Mouse (Mus musculus): ENCODE results near the gene Sec31a. TPM values are rescaled to one million over a fixed set of nuclear protein-coding genes. Genes with fewer than 3 reads are reported as not detected.
A peak's percentile ranks its signal among the peaks of the same experiment; 100 is the strongest.

The Sec31a gene
- polyA plus RNA-seq, 1 experiment from 2014 or later: 139 TPM

DNA sequence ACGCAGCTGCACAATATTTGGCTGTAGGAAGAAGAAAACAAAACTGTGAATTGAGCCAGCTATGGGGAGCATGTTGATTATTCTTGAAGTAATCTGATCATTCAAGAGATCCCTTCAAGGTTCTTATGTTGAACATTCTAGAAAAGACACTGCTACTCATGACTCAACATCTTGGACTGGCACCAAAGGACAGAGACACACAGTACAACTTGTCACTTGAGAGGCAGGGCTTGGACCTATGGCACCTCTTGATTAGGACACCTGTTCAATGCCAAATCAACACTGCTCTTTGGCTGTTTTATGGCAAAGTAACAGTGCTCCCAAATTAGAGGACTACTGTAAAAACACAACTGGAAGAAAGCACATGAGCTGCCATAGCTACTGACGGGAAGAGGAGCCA, 37.1 kb downstream of the Sec31a start:
- Histone ChIP-seq H3K36me3 (ENCODE audit: control insufficient read depth, insufficient read depth, low read length) (peaks cover 100% of the 10 kb centered on the region), H3K9me3 (ENCODE audit: control insufficient read depth, low read length) (no peaks in the 10 kb centered on the region), H3K4me2 (ENCODE audit: low read length) (no peak overlapping the region), H3K27ac (replicated peaks in 1 of 2; ENCODE audit: control insufficient read depth in 1 of 2, insufficient read depth in 1 of 2, low read depth in 2 of 2, low read length in 2 of 2) (no peak overlapping the region), H3K27me3 (ENCODE audit: control insufficient read depth, insufficient read depth, low read length) (no peaks in the 10 kb centered on the region), H3K4me1 (ENCODE audit: control insufficient read depth in 2 of 2, insufficient read depth in 2 of 2, low read length in 2 of 2) (no peaks in the 10 kb centered on the region), H3K9ac (ENCODE audit: low read length) (no peak overlapping the region), H3K4me3 (ENCODE audit: control insufficient read depth in 1 of 2, insufficient read depth in 1 of 2, low read depth in 1 of 2, low read length in 2 of 2) (no peak overlapping the region)
- no peak for ATAC-seq (ENCODE audit: insufficient number of reproducible peaks, insufficient read depth, low FRiP score, low read depth)
- 96% methylated on average over 2 of the region's 2 CpGs for WGBS

DNA sequence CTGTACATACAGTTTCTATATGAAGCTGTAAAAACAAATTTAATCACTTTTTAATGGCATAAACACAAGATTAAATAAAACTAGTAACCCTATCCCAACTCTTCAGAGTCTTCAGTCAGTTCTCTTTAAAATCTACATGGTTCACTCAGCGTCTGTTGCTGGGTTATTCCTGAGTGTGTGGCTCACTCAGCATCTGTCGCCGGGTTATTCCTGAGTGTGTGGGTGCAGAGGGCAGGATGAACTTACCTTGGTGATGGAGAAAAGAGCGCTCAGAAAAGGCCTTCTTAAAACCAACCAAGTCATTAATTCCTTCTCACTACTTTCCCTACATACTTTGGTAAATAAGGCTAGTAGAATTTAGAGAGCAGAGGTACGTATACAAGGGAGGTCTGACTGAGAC, 37.8 kb downstream of the Sec31a start:
- 92% methylated on average over 5 of the region's 5 CpGs for WGBS
- Histone ChIP-seq H3K9ac (ENCODE audit: low read length) (no peak overlapping the region), H3K27me3 (ENCODE audit: control insufficient read depth, insufficient read depth, low read length) (no peaks in the 10 kb centered on the region), H3K36me3 (ENCODE audit: control insufficient read depth, insufficient read depth, low read length) (peaks cover 100% of the 10 kb centered on the region), H3K27ac (replicated peaks in 1 of 2; ENCODE audit: control insufficient read depth in 1 of 2, insufficient read depth in 1 of 2, low read depth in 2 of 2, low read length in 2 of 2) (no peak overlapping the region), H3K4me2 (ENCODE audit: low read length) (no peak overlapping the region), H3K4me1 (ENCODE audit: control insufficient read depth in 2 of 2, insufficient read depth in 2 of 2, low read length in 2 of 2) (no peaks in the 10 kb centered on the region), H3K9me3 (ENCODE audit: control insufficient read depth, low read length) (no peaks in the 10 kb centered on the region), H3K4me3 (ENCODE audit: control insufficient read depth in 1 of 2, insufficient read depth in 1 of 2, low read depth in 1 of 2, low read length in 2 of 2) (no peak overlapping the region)
- ATAC-seq (ENCODE audit: insufficient number of reproducible peaks, insufficient read depth, low FRiP score, low read depth): no peak

DNA sequence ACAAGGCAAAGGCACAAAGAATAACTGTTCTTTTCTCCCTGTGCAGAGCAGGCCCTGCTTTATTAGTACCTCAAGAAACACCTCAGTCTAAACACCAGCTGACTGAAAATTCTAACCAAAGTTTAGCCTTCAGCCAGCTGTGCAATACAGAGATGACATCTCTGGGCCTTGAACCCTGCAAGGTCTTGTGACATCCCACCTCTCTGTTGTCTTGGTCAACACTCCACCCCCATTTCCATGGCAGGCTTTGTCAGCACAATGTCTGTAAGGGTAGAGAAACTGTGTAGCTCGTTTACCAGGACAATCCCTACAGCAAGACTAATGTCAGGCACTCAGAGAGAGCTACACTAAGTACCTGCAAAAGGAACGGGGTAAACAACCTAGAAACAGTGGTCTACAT, 38.7 kb downstream of the Sec31a start:
- Histone ChIP-seq H3K27ac (replicated peaks in 1 of 2; ENCODE audit: control insufficient read depth in 1 of 2, insufficient read depth in 1 of 2, low read depth in 2 of 2, low read length in 2 of 2) (no peak overlapping the region), H3K27me3 (ENCODE audit: control insufficient read depth, insufficient read depth, low read length) (no peaks in the 10 kb centered on the region), H3K9me3 (ENCODE audit: control insufficient read depth, low read length) (no peaks in the 10 kb centered on the region), H3K36me3 (ENCODE audit: control insufficient read depth, insufficient read depth, low read length) (peaks cover 100% of the 10 kb centered on the region), H3K4me2 (ENCODE audit: low read length) (no peak overlapping the region), H3K9ac (ENCODE audit: low read length) (no peak overlapping the region), H3K4me3 (ENCODE audit: control insufficient read depth in 1 of 2, insufficient read depth in 1 of 2, low read depth in 1 of 2, low read length in 2 of 2) (no peak overlapping the region), H3K4me1 (ENCODE audit: control insufficient read depth in 2 of 2, insufficient read depth in 2 of 2, low read length in 2 of 2) (no peaks in the 10 kb centered on the region)
- ATAC-seq (ENCODE audit: insufficient number of reproducible peaks, insufficient read depth, low FRiP score, low read depth): no peak
- 78% methylated on average over 2 of the region's 2 CpGs for WGBS

DNA sequence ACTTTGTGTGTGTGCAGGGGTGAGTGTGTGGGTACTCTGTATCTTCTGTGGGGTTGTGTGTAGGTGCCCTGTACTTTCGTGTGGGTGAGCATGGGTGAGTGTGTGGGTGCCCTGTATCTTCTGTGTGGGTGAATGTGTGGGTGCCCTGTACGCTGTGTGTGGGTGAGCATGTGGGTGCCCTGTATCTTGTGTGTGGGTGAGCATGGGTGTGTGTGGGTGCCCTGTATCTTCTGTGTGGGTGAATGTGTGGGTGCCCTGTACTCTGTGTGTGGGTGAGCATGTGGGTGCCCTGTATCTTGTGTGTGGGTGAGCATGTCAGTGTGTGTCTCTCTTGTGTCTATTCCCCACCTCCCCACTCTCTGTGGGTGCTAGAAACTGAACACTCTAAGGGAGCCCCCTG, 41.3 kb downstream of the Sec31a start:
- no peak for ATAC-seq (ENCODE audit: insufficient number of reproducible peaks, insufficient read depth, low FRiP score, low read depth)
- no peak overlapping the region for H3K4me3 ChIP-seq (ENCODE audit: control insufficient read depth in 1 of 2, insufficient read depth in 1 of 2, low read depth in 1 of 2, low read length in 2 of 2)
- 93% methylated on average over 2 of the region's 2 CpGs for WGBS
- H3K4me2 ChIP-seq (ENCODE audit: low read length): no peak overlapping the region
- H3K9me3 ChIP-seq (ENCODE audit: control insufficient read depth, low read length): no peaks in the 10 kb centered on the region
- H3K4me1 ChIP-seq (ENCODE audit: control insufficient read depth in 2 of 2, insufficient read depth in 2 of 2, low read length in 2 of 2): peaks cover 4 to 9% of the 10 kb centered on the region in 2 experiments; a peak in 3 of 4 replicates
- no peaks in the 10 kb centered on the region for H3K27me3 ChIP-seq (ENCODE audit: control insufficient read depth, insufficient read depth, low read length)
- H3K9ac ChIP-seq (ENCODE audit: low read length): no peak overlapping the region
- H3K36me3 ChIP-seq (ENCODE audit: control insufficient read depth, insufficient read depth, low read length): peaks cover 96% of the 10 kb centered on the region
- no peak overlapping the region for H3K27ac ChIP-seq (replicated peaks in 1 of 2; ENCODE audit: control insufficient read depth in 1 of 2, insufficient read depth in 1 of 2, low read depth in 2 of 2, low read length in 2 of 2)

DNA sequence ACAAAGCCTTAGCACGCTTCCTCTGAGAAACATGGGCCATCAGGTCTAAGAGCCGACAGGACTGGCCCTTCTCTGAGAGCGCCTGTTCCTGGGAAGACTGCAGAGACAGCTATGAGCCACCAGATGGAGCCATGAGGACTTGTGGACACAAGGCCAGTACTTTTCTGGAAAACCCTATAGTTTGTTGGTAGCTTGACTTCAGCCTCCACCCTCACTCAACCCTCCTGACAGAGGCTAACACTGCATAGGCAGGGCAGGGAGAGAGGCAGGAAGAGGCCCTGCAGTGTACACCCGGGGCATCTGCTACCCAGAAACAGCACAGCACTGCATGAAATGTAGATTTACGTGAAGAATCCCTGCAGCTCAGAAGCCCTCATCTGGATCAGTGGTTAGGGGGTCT, 42.1 kb downstream of the Sec31a start:
- peaks cover 5 to 9% of the 10 kb centered on the region in 2 experiments; a peak in 3 of 4 replicates for H3K4me1 ChIP-seq (ENCODE audit: control insufficient read depth in 2 of 2, insufficient read depth in 2 of 2, low read length in 2 of 2)
- no peak overlapping the region for H3K27ac ChIP-seq (replicated peaks in 1 of 2; ENCODE audit: control insufficient read depth in 1 of 2, insufficient read depth in 1 of 2, low read depth in 2 of 2, low read length in 2 of 2)
- no peaks in the 10 kb centered on the region for H3K27me3 ChIP-seq (ENCODE audit: control insufficient read depth, insufficient read depth, low read length)
- no peak for ATAC-seq (ENCODE audit: insufficient number of reproducible peaks, insufficient read depth, low FRiP score, low read depth)
- no peaks in the 10 kb centered on the region for H3K9me3 ChIP-seq (ENCODE audit: control insufficient read depth, low read length)
- no peak overlapping the region for H3K4me2 ChIP-seq (ENCODE audit: low read length)
- 54% methylated on average over 5 of the region's 5 CpGs for WGBS
- peaks cover 91% of the 10 kb centered on the region for H3K36me3 ChIP-seq (ENCODE audit: control insufficient read depth, insufficient read depth, low read length)
- no peak overlapping the region for H3K4me3 ChIP-seq (ENCODE audit: control insufficient read depth in 1 of 2, insufficient read depth in 1 of 2, low read depth in 1 of 2, low read length in 2 of 2)
- no peak overlapping the region for H3K9ac ChIP-seq (ENCODE audit: low read length)

DNA sequence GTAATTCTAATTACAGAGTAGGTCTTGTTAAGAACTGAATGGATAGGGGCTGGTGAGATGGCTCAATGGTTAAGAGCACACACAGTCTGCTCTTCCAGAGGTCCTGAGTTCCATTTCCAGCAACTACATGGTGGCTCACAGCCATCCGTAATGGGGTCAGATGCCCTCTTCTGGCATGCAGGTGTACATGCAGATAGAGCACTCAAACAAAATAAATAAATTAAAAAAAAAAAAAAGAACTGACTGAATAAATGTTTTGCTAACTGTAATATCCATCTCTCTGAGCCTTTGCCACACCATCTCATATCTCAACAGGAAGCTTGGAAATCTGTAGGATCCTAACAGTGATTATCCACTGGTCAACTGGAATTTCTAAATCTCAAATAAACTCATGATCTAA, 45.1 kb downstream of the Sec31a start:
- ATAC-seq (ENCODE audit: insufficient number of reproducible peaks, insufficient read depth, low FRiP score, low read depth): no peak
- no peak overlapping the region for H3K4me3 ChIP-seq (ENCODE audit: control insufficient read depth in 1 of 2, insufficient read depth in 1 of 2, low read depth in 1 of 2, low read length in 2 of 2)
- no peak overlapping the region for H3K9ac ChIP-seq (ENCODE audit: low read length)
- no peaks in the 10 kb centered on the region for H3K27me3 ChIP-seq (ENCODE audit: control insufficient read depth, insufficient read depth, low read length)
- WGBS: 63% methylated on average over 1 of the region's 1 CpGs
- peak overlapping the region in 1 of 2 experiments; percentile 81; a peak in 1 of 4 replicates for H3K27ac ChIP-seq (replicated peaks in 1 of 2; ENCODE audit: control insufficient read depth in 1 of 2, insufficient read depth in 1 of 2, low read depth in 2 of 2, low read length in 2 of 2)
- H3K4me1 ChIP-seq (ENCODE audit: control insufficient read depth in 2 of 2, insufficient read depth in 2 of 2, low read length in 2 of 2): peaks cover 5 to 13% of the 10 kb centered on the region in 2 experiments; a peak in 3 of 4 replicates
- H3K4me2 ChIP-seq (ENCODE audit: low read length): no peak overlapping the region
- H3K36me3 ChIP-seq (ENCODE audit: control insufficient read depth, insufficient read depth, low read length): peaks cover 91% of the 10 kb centered on the region
- H3K9me3 ChIP-seq (ENCODE audit: control insufficient read depth, low read length): no peaks in the 10 kb centered on the region

DNA sequence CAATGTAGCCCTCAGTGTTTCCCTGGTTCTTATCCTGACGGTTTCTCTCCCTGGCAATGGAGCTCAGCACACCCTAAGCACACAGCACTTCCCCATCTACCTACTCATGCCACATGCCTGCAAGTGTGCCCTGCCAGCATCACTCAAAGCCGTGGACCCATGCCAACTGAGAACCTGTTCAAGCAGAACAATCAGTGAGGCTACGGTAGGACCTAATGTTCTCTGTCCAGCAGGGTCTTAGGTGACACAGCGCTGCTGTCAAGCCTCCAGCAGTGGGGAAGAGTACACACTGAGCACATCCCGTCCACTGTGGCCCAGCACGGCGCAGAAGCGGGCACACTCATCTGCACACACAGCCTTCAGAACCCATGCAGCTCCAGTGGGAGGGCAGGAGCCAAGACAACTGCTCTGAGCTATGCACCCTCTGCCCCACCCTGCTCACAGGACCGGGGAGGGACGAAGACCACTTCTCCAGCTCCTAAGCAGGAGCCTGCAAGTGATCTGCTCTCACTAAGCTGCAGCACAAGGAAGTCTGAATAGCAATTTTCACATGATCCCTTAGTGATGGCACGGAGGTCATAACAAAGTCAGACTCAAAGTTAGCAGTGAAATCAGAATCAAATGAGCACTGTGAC, 46.1 kb downstream of the Sec31a start:
- WGBS: 66% methylated on average over 11 of the region's 11 CpGs
- H3K4me2 ChIP-seq (ENCODE audit: low read length): no peak overlapping the region
- peaks cover 91% of the 10 kb centered on the region for H3K36me3 ChIP-seq (ENCODE audit: control insufficient read depth, insufficient read depth, low read length)
- H3K27me3 ChIP-seq (ENCODE audit: control insufficient read depth, insufficient read depth, low read length): no peaks in the 10 kb centered on the region
- no peak overlapping the region for H3K4me3 ChIP-seq (ENCODE audit: control insufficient read depth in 1 of 2, insufficient read depth in 1 of 2, low read depth in 1 of 2, low read length in 2 of 2)
- H3K9me3 ChIP-seq (ENCODE audit: control insufficient read depth, low read length): no peaks in the 10 kb centered on the region
- peak; percentile 51 for ATAC-seq (ENCODE audit: insufficient number of reproducible peaks, insufficient read depth, low FRiP score, low read depth)
- H3K27ac ChIP-seq (replicated peaks in 1 of 2; ENCODE audit: control insufficient read depth in 1 of 2, insufficient read depth in 1 of 2, low read depth in 2 of 2, low read length in 2 of 2): peak overlapping the region; percentile 20 to 81
- peak overlapping the region; percentile 36; the same call in 1 of the 2 replicates for H3K9ac ChIP-seq (ENCODE audit: low read length)
- peaks cover 5 to 13% of the 10 kb centered on the region in 2 experiments; a peak in 3 of 4 replicates for H3K4me1 ChIP-seq (ENCODE audit: control insufficient read depth in 2 of 2, insufficient read depth in 2 of 2, low read length in 2 of 2)

DNA sequence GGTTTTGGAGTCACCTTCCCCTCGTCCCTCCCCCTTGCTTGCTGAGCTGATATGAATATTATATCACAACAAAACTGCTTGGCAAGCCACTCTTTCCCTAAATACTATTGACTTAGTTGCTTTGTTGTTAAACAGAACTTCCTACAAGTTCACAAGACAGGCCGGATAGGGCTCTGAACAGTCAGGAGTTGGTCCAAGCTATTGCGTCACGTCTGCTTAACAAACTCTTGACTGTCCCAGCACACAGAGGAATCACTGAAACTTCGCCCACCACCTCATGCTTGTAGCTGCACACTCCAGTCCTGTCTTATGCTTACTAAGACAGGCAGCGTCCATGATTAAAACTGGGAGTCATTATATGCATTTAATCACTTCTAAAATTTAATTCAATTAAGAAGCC, 46.9 kb downstream of the Sec31a start:
- Histone ChIP-seq H3K4me3 (ENCODE audit: control insufficient read depth in 1 of 2, insufficient read depth in 1 of 2, low read depth in 1 of 2, low read length in 2 of 2) (no peak overlapping the region), H3K4me1 (ENCODE audit: control insufficient read depth in 2 of 2, insufficient read depth in 2 of 2, low read length in 2 of 2) (peaks cover 5 to 13% of the 10 kb centered on the region in 2 experiments; a peak in 3 of 4 replicates), H3K36me3 (ENCODE audit: control insufficient read depth, insufficient read depth, low read length) (peaks cover 91% of the 10 kb centered on the region), H3K27me3 (ENCODE audit: control insufficient read depth, insufficient read depth, low read length) (no peaks in the 10 kb centered on the region), H3K9me3 (ENCODE audit: control insufficient read depth, low read length) (no peaks in the 10 kb centered on the region), H3K4me2 (ENCODE audit: low read length) (no peak overlapping the region), H3K27ac (replicated peaks in 1 of 2; ENCODE audit: control insufficient read depth in 1 of 2, insufficient read depth in 1 of 2, low read depth in 2 of 2, low read length in 2 of 2) (no peak overlapping the region), H3K9ac (ENCODE audit: low read length) (no peak overlapping the region)
- 88% methylated on average over 6 of the region's 6 CpGs for WGBS
- ATAC-seq (ENCODE audit: insufficient number of reproducible peaks, insufficient read depth, low FRiP score, low read depth): no peak

All from heart, embryonic 14.5 days (tissue).